Comparison of ENCODE assay signal across 19 mouse cellular contexts in genomic region chr3:24992577-24992976, GRCm38 (mm10).
DNase-seq lines count a peak whose midpoint lies in the region; ATAC-seq lines count a peak whose summit lies in the region.
"Had no signal": no experiment of that assay in that cellular context is flagged by ENCODE, and none has a peak within 500 bp of the region (broad histone marks: within the 10 kb centered on the region; RNA-seq: fewer than 3 reads in every experiment).

No protein-coding gene starts in this region.

- WGBS in midbrain, embryonic 12.5 days = 55% methylated on average over 2 of the region's 2 CpGs
- 46% methylated on average over 2 of the region's 2 CpGs for WGBS in midbrain, embryonic 16.5 days
- 43% methylated on average over 2 of the region's 2 CpGs for WGBS in hindbrain, embryonic 13.5 days

- no peak overlapping the region for H3K9ac ChIP-seq in midbrain, embryonic 12.5 days (replicated peaks)
- no peak overlapping the region for H3K9ac ChIP-seq in midbrain, embryonic 16.5 days (ENCODE audit: low read depth, low read length)
- H3K9ac ChIP-seq in hindbrain, embryonic 13.5 days = no peak overlapping the region
- H3K9ac ChIP-seq: embryonic facial prominence, embryonic 13.5 days; kidney, embryonic 15.5 days; liver, embryonic 12.5 days; neural tube, embryonic 13.5 days had no signal

- no peaks in the 10 kb centered on the region for H3K9me3 ChIP-seq in midbrain, embryonic 12.5 days
- H3K9me3 ChIP-seq in midbrain, embryonic 16.5 days (replicated peaks; ENCODE audit: control insufficient read depth, low read length, poor library complexity, severe bottlenecking) = no peaks in the 10 kb centered on the region; the same call in 1 of the 2 replicates
- H3K9me3 ChIP-seq in hindbrain, embryonic 13.5 days = no peaks in the 10 kb centered on the region
- H3K9me3 ChIP-seq: embryonic facial prominence, embryonic 13.5 days; kidney, embryonic 15.5 days; liver, embryonic 12.5 days; neural tube, embryonic 13.5 days had no signal

- DNase-seq in Muller cell, postnatal 12 days (ENCODE audit: inconsistent ontology term) = peak; percentile 28
- peak; percentile 61 for DNase-seq in embryo, embryonic 10.5 days (ENCODE audit: low spot score)
- no peak for DNase-seq in right cerebral cortex, postnatal 10 days (ENCODE audit: low spot score in 2 of 2)
- DNase-seq in testis, postnatal 14 days (ENCODE audit: low spot score) = no peak
- DNase-seq: adrenal gland, adult 2 months; cerebellum, adult 8-10 months; gastrocnemius, postnatal 36 days; lung, adult 2 months; lung, postnatal 36 days; thymus, postnatal 14 days had no signal

- no peaks in the 10 kb centered on the region for H3K36me3 ChIP-seq in midbrain, embryonic 12.5 days
- no peaks in the 10 kb centered on the region for H3K36me3 ChIP-seq in midbrain, embryonic 16.5 days (ENCODE audit: control insufficient read depth, insufficient read depth, low read length)
- no peaks in the 10 kb centered on the region for H3K36me3 ChIP-seq in hindbrain, embryonic 13.5 days
- H3K36me3 ChIP-seq: embryonic facial prominence, embryonic 13.5 days; kidney, embryonic 15.5 days; liver, embryonic 12.5 days; neural tube, embryonic 13.5 days had no signal

- no peak overlapping the region for H3K27ac ChIP-seq in midbrain, embryonic 12.5 days (replicated peaks)
- H3K27ac ChIP-seq in midbrain, embryonic 16.5 days (ENCODE audit: low read length) = no peak overlapping the region
- no peak overlapping the region for H3K27ac ChIP-seq in hindbrain, embryonic 13.5 days
- H3K27ac ChIP-seq: embryonic facial prominence, embryonic 13.5 days; kidney, embryonic 15.5 days; liver, embryonic 12.5 days; neural tube, embryonic 13.5 days; stomach, postnatal 0 days had no signal

- ATAC-seq in midbrain, embryonic 12.5 days (ENCODE audit: low FRiP score, low read depth) = peak; percentile 56; the same call in 1 of the 2 replicates
- ATAC-seq in midbrain, embryonic 16.5 days = no peak
- ATAC-seq in hindbrain, embryonic 13.5 days (ENCODE audit: low FRiP score) = 0 out of 2 replicates have a peak, but pooled peaks have one; percentile 17
- ATAC-seq: intestine, postnatal 0 days; liver, embryonic 12.5 days had no signal

- H3K27me3 ChIP-seq in midbrain, embryonic 12.5 days = no peaks in the 10 kb centered on the region
- H3K27me3 ChIP-seq in midbrain, embryonic 16.5 days (ENCODE audit: control insufficient read depth, insufficient read depth, low read depth, low read length) = no peaks in the 10 kb centered on the region
- no peaks in the 10 kb centered on the region for H3K27me3 ChIP-seq in hindbrain, embryonic 13.5 days
- H3K27me3 ChIP-seq: embryonic facial prominence, embryonic 13.5 days; kidney, embryonic 15.5 days; liver, embryonic 12.5 days; neural tube, embryonic 13.5 days had no signal

- H3K4me2 ChIP-seq in midbrain, embryonic 12.5 days (replicated peaks) = no peak overlapping the region
- H3K4me2 ChIP-seq in midbrain, embryonic 16.5 days (ENCODE audit: low read length) = no peak overlapping the region
- H3K4me2 ChIP-seq in hindbrain, embryonic 13.5 days = no peak overlapping the region
- H3K4me2 ChIP-seq: embryonic facial prominence, embryonic 13.5 days; kidney, embryonic 15.5 days; liver, embryonic 12.5 days; neural tube, embryonic 13.5 days had no signal

- no peak overlapping the region for H3K4me3 ChIP-seq in midbrain, embryonic 12.5 days
- no peak overlapping the region for H3K4me3 ChIP-seq in midbrain, embryonic 16.5 days (ENCODE audit: low read depth, low read length)
- H3K4me3 ChIP-seq in hindbrain, embryonic 13.5 days = no peak overlapping the region
- H3K4me3 ChIP-seq: embryonic facial prominence, embryonic 13.5 days; kidney, embryonic 15.5 days; liver, embryonic 12.5 days; neural tube, embryonic 13.5 days had no signal

- no peaks in the 10 kb centered on the region; the same call in 1 of the 2 replicates for H3K4me1 ChIP-seq in midbrain, embryonic 12.5 days
- no peaks in the 10 kb centered on the region for H3K4me1 ChIP-seq in midbrain, embryonic 16.5 days (ENCODE audit: control insufficient read depth, insufficient read depth, low read length)
- H3K4me1 ChIP-seq in hindbrain, embryonic 13.5 days (replicated peaks) = no peaks in the 10 kb centered on the region
- H3K4me1 ChIP-seq: embryonic facial prominence, embryonic 13.5 days; kidney, embryonic 15.5 days; liver, embryonic 12.5 days; neural tube, embryonic 13.5 days had no signal

Comparison
In these comparisons a context has a peak if more than half of its experiments do, and no peak if none do; other contexts are left out.
1. DNase-seq: peak in Muller cell, postnatal 12 days (single experiment) and embryo, embryonic 10.5 days (single experiment); none in right cerebral cortex, postnatal 10 days (0 of 2) and testis, postnatal 14 days (single experiment).